Mouse (Mus musculus): ENCODE results near the gene Cela3b. TPM values are rescaled to one million over a fixed set of nuclear protein-coding genes. Genes with fewer than 3 reads are reported as not detected.

Gene Cela3b
- polyA plus RNA-seq, 1 experiment from 2014 or later, result not detected

GRCm38 (mm10) chr4:137390196-137390595, 40.1 kb downstream of the Cela3b start:
- no peak for DNase-seq (ENCODE audit: low spot score)
- H3K9ac ChIP-seq (ENCODE audit: low read depth, low read length), result no peak overlapping the region
- no peaks in the 10 kb centered on the region for H3K9me3 ChIP-seq (replicated peaks; ENCODE audit: low read length)
- 92% methylated on average over 4 of the region's 4 CpGs for WGBS
- ATAC-seq (replicated peaks; ENCODE audit: low FRiP score, low read depth), result no peak
- no peak overlapping the region for H3K27ac ChIP-seq
- H3K4me2 ChIP-seq (ENCODE audit: low read length), result no peak overlapping the region
- no peak for TF ChIP-seq CTCF (IDR thresholded peaks at IDR 0.05; ENCODE audit: low read depth)
- no peaks in the 10 kb centered on the region for H3K27me3 ChIP-seq (ENCODE audit: insufficient read depth, low read length)
- no peak overlapping the region for H3K4me3 ChIP-seq (replicated peaks; ENCODE audit: low read depth, low read length)
- no peaks in the 10 kb centered on the region for H3K36me3 ChIP-seq (ENCODE audit: insufficient read depth, low read length)
- 0 out of 2 replicates have a peak, but pooled peaks cover 13% of the 10 kb centered on the region for H3K4me1 ChIP-seq (replicated peaks; ENCODE audit: insufficient read depth, low read length)

- H3K4me3 ChIP-seq (replicated peaks; ENCODE audit: low read depth, low read length), result peak overlapping the region; percentile 88
- 46% methylated on average over 6 of the region's 6 CpGs for WGBS
- H3K36me3 ChIP-seq (ENCODE audit: insufficient read depth, low read length), result no peaks in the 10 kb centered on the region
- peak; percentile 45; the same call in 1 of the 2 replicates for ATAC-seq (replicated peaks; ENCODE audit: low FRiP score, low read depth)
- TF ChIP-seq CTCF (IDR thresholded peaks at IDR 0.05; ENCODE audit: low read depth), result no peak
- H3K9me3 ChIP-seq (replicated peaks; ENCODE audit: low read length), result no peaks in the 10 kb centered on the region
- H3K4me2 ChIP-seq (ENCODE audit: low read length), result peak overlapping the region; percentile 88
- H3K27ac ChIP-seq, result peak overlapping the region; percentile 97
- no peaks in the 10 kb centered on the region for H3K27me3 ChIP-seq (ENCODE audit: insufficient read depth, low read length)
- H3K4me1 ChIP-seq (replicated peaks; ENCODE audit: insufficient read depth, low read length), result 0 out of 2 replicates have a peak, but pooled peaks cover 13% of the 10 kb centered on the region
- H3K9ac ChIP-seq (ENCODE audit: low read depth, low read length), result peak overlapping the region; percentile 81; the same call in 1 of the 2 replicates
- no peak for DNase-seq (ENCODE audit: low spot score)
Measured at GRCm38 (mm10) chr4:137388983-137389382, 41.4 kb downstream of the Cela3b start.

GRCm38 (mm10) chr4:137388059-137388794, 42.1 kb downstream of the Cela3b start:
- H3K9me3 ChIP-seq (replicated peaks; ENCODE audit: low read length), result no peaks in the 10 kb centered on the region
- no peaks in the 10 kb centered on the region for H3K36me3 ChIP-seq (ENCODE audit: insufficient read depth, low read length)
- DNase-seq (ENCODE audit: low spot score), result peak; percentile 96
- H3K4me1 ChIP-seq (replicated peaks; ENCODE audit: insufficient read depth, low read length), result 0 out of 2 replicates have a peak, but pooled peaks cover 11% of the 10 kb centered on the region
- peak overlapping the region; percentile 88 for H3K4me2 ChIP-seq (ENCODE audit: low read length)
- peak overlapping the region; percentile 97 for H3K27ac ChIP-seq
- TF ChIP-seq CTCF (IDR thresholded peaks at IDR 0.05; ENCODE audit: low read depth), result no peak
- peak overlapping the region; percentile 88 for H3K4me3 ChIP-seq (replicated peaks; ENCODE audit: low read depth, low read length)
- peak overlapping the region; percentile 81 for H3K9ac ChIP-seq (ENCODE audit: low read depth, low read length)
- WGBS, result 1% methylated on average over 46 of the region's 46 CpGs
- no peaks in the 10 kb centered on the region for H3K27me3 ChIP-seq (ENCODE audit: insufficient read depth, low read length)
- peak; percentile 87 for ATAC-seq (replicated peaks; ENCODE audit: low FRiP score, low read depth)

GRCm38 (mm10) chr4:137387482-137388058, 42.8 kb downstream of the Cela3b start:
- peak overlapping the region; percentile 81 for H3K9ac ChIP-seq (ENCODE audit: low read depth, low read length)
- 0 out of 2 replicates have a peak, but pooled peaks cover 8% of the 10 kb centered on the region for H3K4me1 ChIP-seq (replicated peaks; ENCODE audit: insufficient read depth, low read length)
- ATAC-seq (replicated peaks; ENCODE audit: low FRiP score, low read depth) (no peak), DNase-seq (ENCODE audit: low spot score) (no peak)
- peak overlapping the region; percentile 97 for H3K27ac ChIP-seq
- no peaks in the 10 kb centered on the region for H3K9me3 ChIP-seq (replicated peaks; ENCODE audit: low read length)
- under 1% methylated on average over 20 of the region's 20 CpGs for WGBS
- 0 out of 2 replicates have a peak, but pooled peaks have one; percentile 1 for TF ChIP-seq CTCF (IDR thresholded peaks at IDR 0.05; ENCODE audit: low read depth)
- peak overlapping the region; percentile 88 for H3K4me3 ChIP-seq (replicated peaks; ENCODE audit: low read depth, low read length)
- H3K27me3 ChIP-seq (ENCODE audit: insufficient read depth, low read length), result no peaks in the 10 kb centered on the region
- peak overlapping the region; percentile 88 for H3K4me2 ChIP-seq (ENCODE audit: low read length)
- H3K36me3 ChIP-seq (ENCODE audit: insufficient read depth, low read length), result no peaks in the 10 kb centered on the region

GRCm38 (mm10) chr4:137380702-137381605, 49.4 kb downstream of the Cela3b start:
- Histone ChIP-seq H3K27ac (peak overlapping the region; percentile 65), H3K4me3 (replicated peaks; ENCODE audit: low read depth, low read length) (no peak overlapping the region), H3K36me3 (ENCODE audit: insufficient read depth, low read length) (no peaks in the 10 kb centered on the region), H3K4me1 (replicated peaks; ENCODE audit: insufficient read depth, low read length) (no peaks in the 10 kb centered on the region), H3K4me2 (ENCODE audit: low read length) (no peak overlapping the region), H3K9me3 (replicated peaks; ENCODE audit: low read length) (no peaks in the 10 kb centered on the region), H3K27me3 (ENCODE audit: insufficient read depth, low read length) (no peaks in the 10 kb centered on the region), H3K9ac (ENCODE audit: low read depth, low read length) (no peak overlapping the region)
- WGBS, result 40% methylated on average over 14 of the region's 16 CpGs
- TF ChIP-seq CTCF (IDR thresholded peaks at IDR 0.05; ENCODE audit: low read depth), result no peak
- DNase-seq (ENCODE audit: low spot score) (no peak), ATAC-seq (replicated peaks; ENCODE audit: low FRiP score, low read depth) (no peak)
